Mouse (Mus musculus): ENCODE results near the gene Ccl22. TPM values are rescaled to one million over a fixed set of nuclear protein-coding genes. Genes with fewer than 3 reads are reported as not detected.

Gene Ccl22
- total RNA-seq, 1 experiment: 6.1 TPM

- Histone ChIP-seq H3K9ac (ENCODE audit: insufficient read depth, low read depth, low read length, poor library complexity, severe bottlenecking) (no peak overlapping the region), H3K9me3 (ENCODE audit: control insufficient read depth, insufficient read depth, low read depth, low read length) (no peaks in the 10 kb centered on the region), H3K4me3 (ENCODE audit: insufficient read depth in 1 of 2, low read depth in 1 of 2, low read length in 2 of 2, poor library complexity in 1 of 2, severe bottlenecking in 1 of 2) (no peak overlapping the region), H3K4me1 (ENCODE audit: control insufficient read depth in 2 of 2, insufficient read depth in 2 of 2, low read length in 2 of 2, poor library complexity in 1 of 2) (0 out of 4 replicates have a peak, but pooled peaks cover 0 to 2% of the 10 kb centered on the region in 2 experiments), H3K36me3 (ENCODE audit: control insufficient read depth, insufficient read depth, low read length, poor library complexity, severe bottlenecking) (no peaks in the 10 kb centered on the region), H3K27ac (ENCODE audit: insufficient read depth, low read depth, low read length, poor library complexity, severe bottlenecking) (no peak overlapping the region)
- in situ Hi-C loops (cut with MboI; ENCODE audit: low sequenced_read_pairs in 2 of 2, unreplicated experiment in 2 of 2): no loop called here
- DNase-seq (ENCODE audit: low read depth, low spot score): no peak
- no peak for TF ChIP-seq ZNF384 (IDR thresholded peaks at IDR 0.05; ENCODE audit: low read depth, low read length)
These were observed 46.0 kb upstream of the Ccl22 start for GRCm38 (mm10) chr8:94699366-94699765.

DNA sequence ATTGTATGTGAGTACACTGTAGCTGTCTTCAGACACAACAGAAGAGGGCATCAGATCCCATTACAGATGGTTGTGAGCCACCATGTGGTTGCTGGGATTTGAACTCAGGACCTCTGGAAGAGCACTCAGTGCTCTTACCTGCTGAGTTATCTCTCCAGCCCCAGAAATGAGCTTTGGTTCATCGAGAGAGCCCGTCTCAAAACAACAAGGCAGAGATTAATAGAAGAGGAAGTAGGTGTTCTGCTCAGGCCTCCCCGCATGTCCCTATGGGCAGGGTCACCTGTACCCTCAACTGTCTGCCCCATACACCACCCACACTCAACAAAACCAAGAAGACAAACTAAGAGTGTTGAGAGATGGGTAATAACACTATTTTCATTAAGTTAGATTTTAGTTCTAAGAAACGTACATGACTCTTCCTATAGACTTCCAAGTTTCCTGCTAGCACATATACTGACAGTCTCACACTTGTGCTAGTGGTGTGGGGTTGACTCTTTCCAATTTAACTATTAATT, 44.9 kb upstream of the Ccl22 start:
- DNase-seq (ENCODE audit: low read depth, low spot score): no peak
- H3K4me3 ChIP-seq (ENCODE audit: insufficient read depth in 1 of 2, low read depth in 1 of 2, low read length in 2 of 2, poor library complexity in 1 of 2, severe bottlenecking in 1 of 2): no peak overlapping the region
- H3K9ac ChIP-seq (ENCODE audit: insufficient read depth, low read depth, low read length, poor library complexity, severe bottlenecking): no peak overlapping the region
- TF ChIP-seq CHD2 (IDR thresholded peaks at IDR 0.05; ENCODE audit: low read depth, low read length) (no peak), HCFC1 (IDR thresholded peaks at IDR 0.05; ENCODE audit: borderline replicate concordance, insufficient read depth, low read length) (no peak), MAFK (IDR thresholded peaks at IDR 0.05; ENCODE audit: insufficient read depth, low read depth, low read length) (no peak), ZNF384 (IDR thresholded peaks at IDR 0.05; ENCODE audit: low read depth, low read length) (no peak), ZC3H11A (IDR thresholded peaks at IDR 0.05; ENCODE audit: borderline replicate concordance, low read depth, low read length) (no peak)
- in situ Hi-C loops (cut with MboI; ENCODE audit: low sequenced_read_pairs in 2 of 2, unreplicated experiment in 2 of 2): loop anchor here (5.0 to 10.0 kb wide), 2 partner anchors 104 to 107 kb away; no protein-coding TSS in a partner anchor
- no peak overlapping the region for H3K27ac ChIP-seq (ENCODE audit: insufficient read depth, low read depth, low read length, poor library complexity, severe bottlenecking)
- peaks cover 0 to 2% of the 10 kb centered on the region in 2 experiments; a peak in 1 of 4 replicates for H3K4me1 ChIP-seq (ENCODE audit: control insufficient read depth in 2 of 2, insufficient read depth in 2 of 2, low read length in 2 of 2, poor library complexity in 1 of 2)
- H3K36me3 ChIP-seq (ENCODE audit: control insufficient read depth, insufficient read depth, low read length, poor library complexity, severe bottlenecking): no peaks in the 10 kb centered on the region
- H3K9me3 ChIP-seq (ENCODE audit: control insufficient read depth, insufficient read depth, low read depth, low read length): no peaks in the 10 kb centered on the region

GRCm38 (mm10) chr8:94702156-94702555, 43.2 kb upstream of the Ccl22 start:
- no peak for DNase-seq (ENCODE audit: low read depth, low spot score)
- Histone ChIP-seq H3K36me3 (ENCODE audit: control insufficient read depth, insufficient read depth, low read length, poor library complexity, severe bottlenecking) (no peaks in the 10 kb centered on the region), H3K27ac (ENCODE audit: insufficient read depth, low read depth, low read length, poor library complexity, severe bottlenecking) (no peak overlapping the region), H3K4me3 (ENCODE audit: insufficient read depth in 1 of 2, low read depth in 1 of 2, low read length in 2 of 2, poor library complexity in 1 of 2, severe bottlenecking in 1 of 2) (no peak overlapping the region), H3K9me3 (ENCODE audit: control insufficient read depth, insufficient read depth, low read depth, low read length) (no peaks in the 10 kb centered on the region), H3K4me1 (ENCODE audit: control insufficient read depth in 2 of 2, insufficient read depth in 2 of 2, low read length in 2 of 2, poor library complexity in 1 of 2) (peaks cover 5% of the 10 kb centered on the region in 2 experiments; a peak in 2 of 4 replicates), H3K9ac (ENCODE audit: insufficient read depth, low read depth, low read length, poor library complexity, severe bottlenecking) (no peak overlapping the region)
- TF ChIP-seq CHD2 (IDR thresholded peaks at IDR 0.05; ENCODE audit: low read depth, low read length) (no peak), MAFK (IDR thresholded peaks at IDR 0.05; ENCODE audit: insufficient read depth, low read depth, low read length) (no peak), HCFC1 (IDR thresholded peaks at IDR 0.05; ENCODE audit: borderline replicate concordance, insufficient read depth, low read length) (no peak)
- in situ Hi-C loops (cut with MboI; ENCODE audit: low sequenced_read_pairs in 2 of 2, unreplicated experiment in 2 of 2): loop anchor here (5.0 to 10.0 kb wide), 2 partner anchors 103 to 105 kb away; no protein-coding TSS in a partner anchor

GRCm38 (mm10) chr8:94702844-94703813, 42.3 kb upstream of the Ccl22 start:
- no peak overlapping the region for H3K27ac ChIP-seq (ENCODE audit: insufficient read depth, low read depth, low read length, poor library complexity, severe bottlenecking)
- in situ Hi-C loops (cut with MboI; ENCODE audit: low sequenced_read_pairs in 2 of 2, unreplicated experiment in 2 of 2): loop anchor here (5.0 to 10.0 kb wide), 2 partner anchors 102 to 104 kb away; no protein-coding TSS in a partner anchor

More at GRCm38 (mm10) chr8:94702844-94703813, 42.3 kb upstream of the Ccl22 start:
- peak overlapping the region; percentile 62; the same call in 1 of the 2 replicates for H3K9ac ChIP-seq (ENCODE audit: insufficient read depth, low read depth, low read length, poor library complexity, severe bottlenecking)
- H3K36me3 ChIP-seq (ENCODE audit: control insufficient read depth, insufficient read depth, low read length, poor library complexity, severe bottlenecking): no peaks in the 10 kb centered on the region
- peak overlapping the region; percentile 71 to 72 for H3K4me3 ChIP-seq (ENCODE audit: insufficient read depth in 1 of 2, low read depth in 1 of 2, low read length in 2 of 2, poor library complexity in 1 of 2, severe bottlenecking in 1 of 2)
- DNase-seq (ENCODE audit: low read depth, low spot score): peak; percentile 69
- peak; percentile 56 for TF ChIP-seq ZNF384 (IDR thresholded peaks at IDR 0.05; ENCODE audit: low read depth, low read length)
- no peak for TF ChIP-seq HCFC1 (IDR thresholded peaks at IDR 0.05; ENCODE audit: borderline replicate concordance, insufficient read depth, low read length)
- no peak; the same call in 1 of the 2 replicates for TF ChIP-seq ZC3H11A (IDR thresholded peaks at IDR 0.05; ENCODE audit: borderline replicate concordance, low read depth, low read length)
- H3K9me3 ChIP-seq (ENCODE audit: control insufficient read depth, insufficient read depth, low read depth, low read length): no peaks in the 10 kb centered on the region
- H3K4me1 ChIP-seq (ENCODE audit: control insufficient read depth in 2 of 2, insufficient read depth in 2 of 2, low read length in 2 of 2, poor library complexity in 1 of 2): peaks cover 5 to 7% of the 10 kb centered on the region in 2 experiments; a peak in 2 of 4 replicates

Data from ES-E14 (cell line).